Mouse (Mus musculus) bone marrow, adult 2 months (tissue): ENCODE data around the gene Rybp.

Source experiments
- CTCF ChIP-seq: fragments of 200-500 bp; IDR thresholded peaks from 2 replicates; pipeline ENCODE4 v1.5.1; 2011; ENCODE audit warnings: low read length, control low read depth; ENCODE audit not compliant: control insufficient read depth, insufficient read depth
- POLR2A ChIP-seq: fragments of 200-500 bp; IDR thresholded peaks from 2 replicates; pipeline ENCODE4 v1.6.1; 2011; ENCODE audit warnings: low read depth, mild to moderate bottlenecking, control low read depth, low read length, borderline replicate concordance; ENCODE audit not compliant: control insufficient read depth

DNA sequence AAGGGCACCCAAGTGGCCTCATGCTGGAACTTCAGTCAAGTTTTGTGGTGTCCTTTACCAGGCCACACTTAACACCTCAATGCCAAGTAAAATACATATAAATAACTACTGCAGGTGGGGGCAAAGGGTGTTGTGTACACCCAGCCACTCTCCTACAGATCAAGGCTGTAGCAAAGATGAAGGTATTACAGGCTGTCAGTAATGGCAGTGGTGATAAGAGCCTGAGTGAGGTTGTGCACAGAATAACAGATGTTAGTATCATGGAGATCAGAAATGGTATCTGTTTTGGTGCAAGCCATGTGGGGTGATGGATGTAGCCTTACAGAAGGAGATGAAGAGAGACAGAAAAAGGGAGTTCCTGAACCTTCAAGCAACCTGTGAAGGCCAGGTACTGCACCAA lies 52.2 kb downstream of the Rybp start:
- TF ChIP-seq CTCF = no peak
- no peak for TF ChIP-seq POLR2A
